Mouse (Mus musculus): Measurements from ENCODE around the gene Ube4b.

The Ube4b gene

DNA sequence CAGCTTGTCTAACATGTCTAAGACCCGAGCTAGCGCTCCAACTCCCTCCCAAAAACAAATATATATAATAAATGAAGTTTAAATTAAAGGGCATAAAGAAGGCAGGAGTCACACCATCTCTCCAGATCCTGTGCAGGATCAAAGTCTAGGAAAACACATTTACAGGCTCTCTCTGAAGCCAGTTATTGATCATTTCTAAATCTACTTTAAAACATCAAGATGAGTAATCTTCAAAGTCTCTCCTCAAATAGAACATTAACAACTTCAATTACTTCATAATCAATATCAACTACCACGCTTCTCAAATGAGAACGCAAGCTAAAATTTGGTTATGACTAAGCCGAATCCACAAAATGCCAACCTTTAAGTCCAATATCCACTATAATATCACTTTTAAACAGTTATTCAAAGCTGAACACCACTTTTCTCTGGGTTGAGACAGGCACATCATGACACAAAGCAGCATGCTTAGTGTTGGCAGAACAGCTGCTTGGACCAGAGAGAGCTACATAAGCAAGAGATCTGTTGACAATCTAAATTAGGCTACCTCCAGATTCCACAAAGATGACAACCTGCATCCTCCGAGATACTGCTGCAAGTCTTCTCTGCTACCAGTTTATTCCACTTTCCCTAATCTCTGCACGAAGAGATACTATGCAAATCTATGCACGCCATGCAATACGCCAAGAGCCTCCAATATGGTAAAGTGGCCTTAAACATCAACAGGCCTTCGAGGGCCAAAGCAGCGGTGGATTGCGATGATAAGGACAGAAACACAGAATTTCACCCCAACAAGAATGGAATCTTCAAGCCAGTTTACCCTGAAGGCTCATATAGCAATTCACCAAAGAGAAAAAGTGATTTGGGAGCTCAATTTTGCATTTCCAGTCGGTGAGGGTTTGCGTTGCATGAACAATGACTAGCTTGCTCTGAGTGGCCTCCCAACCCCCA lies 120.5 kb downstream of the Ube4b start:
- DNase-seq (ENCODE audit: low spot score) = peak; percentile 3

DNA sequence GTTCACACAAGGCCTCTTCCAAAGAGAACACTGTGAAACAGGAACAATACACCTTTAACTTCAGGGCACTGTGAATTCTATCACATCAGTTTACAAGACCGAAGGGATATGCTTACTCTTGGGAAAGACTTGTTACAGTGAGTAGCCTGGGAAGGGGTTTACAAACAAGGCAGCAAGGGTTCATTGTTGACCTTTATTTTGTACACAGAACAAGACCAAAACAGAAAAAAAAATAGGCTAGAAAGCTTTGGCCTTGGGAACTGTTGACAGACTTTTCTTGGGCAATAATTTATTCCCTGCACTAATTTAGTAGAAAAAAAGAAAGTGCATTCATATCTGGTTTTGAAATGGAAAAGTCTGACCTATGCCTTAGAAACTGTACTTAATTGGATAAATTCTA lies 122.1 kb downstream of the Ube4b start:
- DNase-seq (ENCODE audit: low spot score) = no peak

DNA sequence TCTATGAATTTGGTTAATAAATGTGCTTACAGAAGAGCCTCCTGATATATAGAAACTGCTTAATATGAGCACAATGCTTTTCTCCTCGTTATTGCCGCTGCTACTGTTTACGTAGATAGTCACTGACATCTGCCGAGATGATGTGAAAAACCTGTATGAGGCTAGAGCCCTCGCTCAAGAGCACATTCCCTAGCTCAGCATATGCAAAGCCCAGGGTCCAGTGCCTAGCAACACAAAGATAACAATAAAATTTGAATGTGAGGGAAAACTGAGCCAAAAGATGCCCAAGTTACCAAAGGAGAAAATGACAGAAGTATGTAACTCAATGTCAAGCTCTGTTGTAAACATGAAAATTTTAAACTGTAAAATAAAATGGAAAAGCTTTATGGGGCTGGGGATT lies 123.0 kb downstream of the Ube4b start:
- peak; percentile 4 for DNase-seq (ENCODE audit: low spot score)

DNA sequence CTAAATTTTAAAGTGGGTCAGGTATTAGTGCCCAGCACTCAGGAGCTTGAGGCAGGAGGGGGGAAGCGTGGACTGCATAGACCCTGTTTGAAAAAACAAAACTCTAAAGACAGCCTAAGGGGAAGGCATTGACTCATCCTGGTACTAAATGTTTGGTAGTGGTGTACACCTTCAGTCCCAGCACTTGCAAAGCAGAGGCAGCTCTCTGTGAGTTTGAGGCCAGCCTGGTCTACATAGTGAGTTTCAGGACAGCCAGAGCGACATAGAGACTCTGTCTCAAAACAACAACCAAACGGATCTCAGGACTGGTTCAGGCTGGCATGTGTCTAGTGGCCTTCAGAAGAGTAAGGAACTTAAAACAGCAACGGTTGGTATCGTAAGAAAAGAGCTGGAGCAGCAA lies 123.8 kb downstream of the Ube4b start:
- peak; percentile 3 for DNase-seq (ENCODE audit: low spot score)

DNA sequence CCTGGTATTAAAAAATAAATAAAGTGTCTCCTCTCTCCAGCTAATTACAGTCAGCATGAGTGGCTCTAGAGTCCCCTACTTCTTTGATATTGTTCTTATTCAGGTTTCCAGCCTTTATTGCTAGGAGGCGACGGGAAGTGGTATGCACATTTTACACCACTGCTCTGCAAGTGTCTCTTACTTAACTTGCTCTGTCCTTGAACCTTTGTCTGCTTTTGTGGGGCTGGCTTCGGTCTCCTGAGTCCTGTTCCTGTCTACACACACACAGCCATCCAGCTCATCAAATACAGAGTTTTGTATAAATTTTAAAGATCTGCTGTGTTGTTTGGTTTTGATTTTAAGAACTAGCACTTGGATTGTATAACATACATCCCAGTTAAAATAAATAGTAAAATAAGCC lies 124.4 kb downstream of the Ube4b start:
- peak; percentile 3 for DNase-seq (ENCODE audit: low spot score)

DNA sequence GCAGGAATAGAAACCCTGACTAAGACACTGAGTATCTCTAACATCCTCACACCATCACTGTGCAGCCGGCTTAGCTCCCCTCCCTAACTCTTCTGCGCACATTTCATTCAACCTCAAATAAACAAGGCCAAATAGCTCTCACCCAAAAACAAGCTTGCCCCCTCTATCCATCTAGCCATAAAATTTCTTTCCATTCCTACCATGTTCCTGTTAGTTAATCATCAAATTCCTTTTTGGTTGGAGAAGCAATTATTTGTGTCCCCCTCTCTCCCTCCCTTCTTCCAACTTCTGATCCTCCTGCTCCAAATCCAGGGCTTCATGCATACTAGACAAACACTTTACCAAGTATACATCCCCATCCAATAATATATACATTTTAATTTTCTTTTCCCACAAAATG lies 130.0 kb downstream of the Ube4b start:
- no peak for DNase-seq (ENCODE audit: low spot score)

DNA sequence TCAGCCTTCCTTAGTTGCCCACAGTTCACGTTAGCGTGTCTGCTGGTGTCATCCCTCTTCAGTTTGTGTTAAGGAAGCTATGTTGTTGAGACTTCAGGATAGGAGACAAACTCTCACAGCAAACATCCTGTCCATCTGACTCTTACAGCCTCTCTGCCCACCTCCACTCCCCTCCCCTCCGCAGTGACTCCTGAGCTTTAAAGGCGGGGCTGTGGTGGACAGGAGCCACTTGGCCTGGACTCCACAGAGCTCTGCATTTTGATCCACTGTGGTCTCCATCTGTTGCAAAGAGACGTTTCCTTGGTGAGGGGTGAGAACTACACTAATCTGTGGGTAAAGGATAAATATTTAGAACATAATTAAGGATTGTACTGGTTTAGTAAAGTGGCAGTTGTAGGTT lies 133.6 kb downstream of the Ube4b start:
- DNase-seq (ENCODE audit: low spot score) = no peak

DNA sequence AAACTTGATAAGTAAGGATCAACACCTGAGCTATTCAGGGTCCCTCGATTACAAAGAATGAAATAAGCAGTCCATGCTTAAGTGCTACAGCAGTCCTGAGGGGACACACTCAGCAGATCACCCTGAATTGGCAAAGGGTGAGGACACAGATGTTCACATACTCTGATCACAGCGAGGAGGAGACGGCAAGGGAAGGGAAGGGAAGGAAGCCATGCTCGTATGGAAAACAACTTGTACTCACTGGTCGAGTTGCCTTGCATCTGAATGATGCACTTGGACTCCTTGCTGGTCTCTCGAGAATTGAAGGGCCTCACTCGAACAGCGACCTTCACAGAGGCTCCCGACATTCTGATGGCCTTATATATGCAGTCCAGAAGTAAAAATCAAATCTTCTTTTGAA lies 135.5 kb downstream of the Ube4b start:
- no peak for DNase-seq (ENCODE audit: low spot score)

DNA sequence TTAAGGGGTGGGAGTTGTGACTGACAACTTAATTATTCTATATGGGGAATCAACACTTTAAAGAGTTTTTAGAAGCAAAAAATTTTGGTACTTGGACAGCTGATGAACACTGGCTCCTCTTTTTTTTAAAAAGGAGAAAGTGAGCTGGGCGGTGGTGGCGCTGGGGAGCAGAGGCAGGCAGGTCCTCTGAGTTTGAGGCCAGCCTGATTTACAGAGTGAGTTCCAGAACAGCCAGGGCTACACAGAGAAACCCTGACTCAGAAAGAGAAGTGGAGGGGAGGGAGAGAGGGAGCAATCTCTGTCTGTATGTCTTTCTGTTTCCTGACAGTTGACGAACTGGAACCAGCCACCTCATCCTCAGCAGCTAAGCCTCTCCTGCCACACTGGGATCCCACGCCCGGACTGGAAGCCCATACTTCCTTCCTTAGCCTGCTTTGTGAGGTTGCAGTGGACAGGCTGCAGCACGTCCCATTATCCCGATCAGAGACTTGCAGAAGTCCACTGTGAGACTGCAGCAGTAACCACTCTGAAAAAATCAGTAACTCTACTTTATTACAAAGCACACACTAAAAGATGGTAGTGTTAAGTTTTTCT lies 136.3 kb downstream of the Ube4b start:
- no peak for DNase-seq (ENCODE audit: low spot score)

DNA sequence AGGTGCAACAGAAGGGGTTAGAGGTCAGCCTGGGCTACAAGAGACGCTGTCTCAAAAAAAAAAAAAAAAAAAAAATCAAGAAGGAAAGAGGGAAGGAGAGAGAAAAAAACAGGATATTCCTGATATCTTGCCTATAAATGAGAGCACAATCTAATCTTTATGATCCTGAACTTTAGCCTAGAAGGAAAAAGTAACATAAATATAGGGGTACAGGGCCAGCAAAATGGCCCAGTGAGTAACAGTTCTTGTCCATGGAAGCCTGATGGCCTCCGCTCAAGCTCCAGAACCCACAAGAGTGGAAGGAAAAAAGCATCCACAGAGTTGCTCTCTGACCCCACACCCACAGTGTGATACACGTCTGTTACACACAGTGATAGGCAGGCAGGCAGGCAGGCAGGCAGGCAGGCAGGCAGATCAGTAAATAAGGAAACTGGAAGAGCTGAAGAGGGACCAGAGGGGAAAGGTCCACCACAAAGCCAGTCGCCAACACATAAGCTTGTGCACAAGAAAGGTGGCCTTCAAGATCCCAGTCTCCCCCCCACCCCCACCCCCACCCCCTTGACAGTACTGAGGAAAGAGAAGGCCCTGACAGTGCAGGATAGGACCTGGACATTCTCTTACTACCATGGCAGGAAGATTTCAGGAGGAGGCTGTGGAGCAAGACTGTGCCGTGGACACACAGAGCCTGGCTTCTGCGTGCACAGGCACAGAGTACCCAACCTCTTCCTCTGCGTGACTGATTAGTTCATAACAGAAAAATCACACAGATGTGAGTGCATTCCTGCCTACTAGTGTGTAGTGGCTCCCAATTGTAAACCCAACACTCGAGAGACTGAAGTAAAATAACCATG lies 140.0 kb downstream of the Ube4b start:
- DNase-seq (ENCODE audit: low spot score) = no peak

DNA sequence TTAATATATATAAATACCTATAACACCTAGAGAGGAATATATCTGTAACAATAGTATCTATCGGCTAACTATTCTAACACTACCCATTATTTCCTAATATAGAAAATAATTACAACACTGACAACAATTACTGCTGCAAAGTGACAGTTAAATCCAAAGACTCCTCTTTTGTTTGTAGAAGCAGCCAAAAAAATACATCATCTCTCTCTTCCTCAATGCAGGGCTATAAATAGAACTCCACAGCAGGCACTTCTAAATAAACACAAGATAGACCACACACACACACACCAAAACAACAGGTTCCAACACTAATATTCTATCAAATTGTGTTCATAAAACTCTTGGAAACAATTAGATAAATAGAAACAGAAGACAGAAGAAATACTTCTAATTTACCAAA lies 140.9 kb downstream of the Ube4b start:
- DNase-seq (ENCODE audit: low spot score) = no peak

DNA sequence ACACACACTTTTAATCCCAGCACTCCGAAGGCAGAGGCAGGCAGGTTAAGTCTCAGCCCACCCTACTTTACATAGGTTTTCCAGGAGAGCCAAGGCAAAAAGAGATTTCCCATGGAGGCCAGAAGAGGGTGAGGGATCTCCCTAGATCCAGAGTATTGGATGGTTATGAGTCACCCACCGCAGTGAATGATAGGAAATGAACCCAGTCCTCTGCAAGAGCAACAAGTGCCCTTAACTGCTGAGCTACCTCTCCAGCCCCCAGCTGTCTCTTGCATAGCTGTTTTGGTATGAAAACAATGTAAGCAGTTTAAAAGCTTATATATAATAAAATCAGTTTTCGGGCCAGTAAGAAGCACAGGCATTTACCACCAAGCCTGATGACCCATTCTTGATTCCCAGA lies 143.5 kb downstream of the Ube4b start:
- no peak for DNase-seq (ENCODE audit: low spot score)

DNA sequence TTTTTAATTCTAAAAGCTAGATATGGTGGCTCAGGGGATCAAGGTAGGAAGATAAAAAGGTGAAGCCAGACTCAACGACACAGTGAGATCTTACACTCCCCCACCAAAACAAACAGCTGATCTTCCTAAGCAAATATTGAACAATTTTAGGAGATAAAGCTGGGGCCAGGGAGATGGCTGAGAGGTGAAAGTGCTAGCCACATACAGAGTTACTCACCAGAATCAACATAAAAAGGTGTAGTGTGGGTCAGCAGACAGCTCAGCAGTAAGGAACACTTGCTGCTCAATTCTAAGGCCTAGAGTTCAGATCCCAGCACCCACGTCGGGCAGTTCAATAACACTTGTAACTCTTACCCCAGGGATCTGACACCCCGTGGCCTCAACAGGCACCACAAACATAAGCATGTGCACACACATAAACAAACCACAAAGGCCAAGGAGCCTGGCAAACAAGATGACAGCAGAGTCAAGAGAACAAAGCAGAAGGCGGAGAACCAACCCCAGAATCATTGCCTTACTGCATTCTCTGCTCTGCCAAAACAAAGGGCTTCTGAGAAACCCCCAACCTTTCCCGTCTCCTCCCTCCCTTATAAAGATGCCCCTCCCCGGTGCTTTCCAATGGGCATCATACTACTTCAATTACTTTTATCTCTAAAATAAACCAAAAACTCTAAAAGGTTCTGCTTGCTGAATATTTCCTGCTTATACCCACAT lies 144.4 kb downstream of the Ube4b start:
- no peak for DNase-seq (ENCODE audit: low spot score)

Data from embryo, embryonic 10 days (tissue).